Mouse (Mus musculus) thymus, adult 2 months (tissue): Measurements from ENCODE around the gene Hoxa5. TPM values are rescaled to one million over a fixed set of nuclear protein-coding genes. Genes with fewer than 3 reads are reported as not detected.
A peak's percentile ranks its signal among the peaks of the same experiment; 100 is the strongest.

Experiments
- DNase-seq: peaks from one replicate; pipeline ENCODE4 v3.0.0; 2021
- H3K27ac ChIP-seq: fragments of 200-500 bp; 2 replicates; pipeline ENCODE4 v1.5.1; 2012; ENCODE audit warnings: low read length, control low read depth; ENCODE audit not compliant: control insufficient read depth, insufficient read depth
- H3K27me3 ChIP-seq: fragments of 200-500 bp; 2 replicates; pipeline ENCODE4 v1.6.1; 2012; ENCODE audit warnings: mild to moderate bottlenecking, low read length, moderate library complexity, mixed read lengths; ENCODE audit not compliant: control insufficient read depth, insufficient read depth
- H3K36me3 ChIP-seq: fragments of 200-500 bp; 2 replicates; pipeline ENCODE4 v1.6.1; 2012; ENCODE audit warnings: mild to moderate bottlenecking, low read length, moderate library complexity; ENCODE audit not compliant: control insufficient read depth, insufficient read depth
- H3K4me1 ChIP-seq: fragments of 200-500 bp; replicated peaks from 2 replicates; pipeline ENCODE4 v1.6.1; 2012; ENCODE audit warnings: low read length; ENCODE audit not compliant: control insufficient read depth, insufficient read depth
- H3K4me3 ChIP-seq: fragments of 200-500 bp; 2 replicates; pipeline ENCODE4 v1.5.1; 2012; ENCODE audit warnings: mild to moderate bottlenecking, low read length, control low read depth, moderate library complexity; ENCODE audit not compliant: control insufficient read depth, insufficient read depth
- CTCF ChIP-seq: fragments of 200-500 bp; IDR thresholded peaks from 2 replicates; pipeline ENCODE4 v1.5.1; 2012; ENCODE audit warnings: mild to moderate bottlenecking, control low read depth, low read length, moderate library complexity, borderline replicate concordance; ENCODE audit not compliant: control insufficient read depth, poor library complexity, insufficient read depth; ENCODE audit errors: extremely low read depth
- POLR2A ChIP-seq: fragments of 200-500 bp; IDR thresholded peaks from 2 replicates; pipeline ENCODE4 v1.6.1; 2012; ENCODE audit warnings: mild to moderate bottlenecking, low read length, control low read depth, moderate library complexity; ENCODE audit not compliant: control insufficient read depth, poor library complexity, insufficient read depth; ENCODE audit errors: extremely low read depth
- WGBS: fragments of 180-500 bp; shearing (Covaris S2); methylation state at CpG from one replicate; pipeline ENCODE4 v1.1.7; 2018; 5-methylcytosine and 5-hydroxymethylcytosine counted together
- polyA plus RNA-seq: library from polyadenylated mRNA; depleted of rRNA; stranded (reverse); fragments of >200 nt; gene quantifications from 2 replicates; pipeline ENCODE4 v1.2.3, GENCODE M21; 2012

Hoxa5 gene
- polyA plus RNA-seq, 1 experiment: 1.1 TPM

DNA sequence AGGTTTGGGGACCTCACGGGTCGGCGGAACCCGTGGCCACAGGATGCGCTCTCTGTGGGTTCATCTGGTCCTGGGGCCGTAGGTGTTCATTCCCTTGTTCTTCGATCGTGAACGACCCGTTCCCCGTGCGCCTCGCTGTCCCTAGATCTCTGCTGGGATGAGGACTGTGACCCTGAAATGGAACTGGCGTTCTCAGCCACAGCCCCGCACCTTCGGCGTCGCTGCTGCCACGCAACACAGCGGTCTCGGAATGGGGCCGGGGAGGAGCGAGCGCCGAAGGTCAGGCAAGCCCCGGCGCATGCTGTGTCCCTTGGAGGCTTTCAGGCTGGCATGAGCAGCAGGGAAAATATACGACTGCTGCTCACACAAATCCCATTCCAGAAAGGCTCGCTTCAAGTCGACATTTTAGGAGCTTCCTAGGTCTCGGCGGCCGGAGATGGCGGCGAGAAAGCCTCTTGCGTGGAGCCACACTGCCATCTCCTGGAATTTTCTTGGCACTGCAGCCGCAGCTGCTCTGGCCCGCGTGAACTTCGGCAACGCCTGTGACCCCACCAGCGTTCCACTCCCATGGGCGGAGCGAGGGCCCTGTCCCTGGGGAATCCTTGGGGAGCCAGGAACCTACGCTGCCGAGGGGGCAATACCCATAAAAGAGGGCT is 17.1 kb upstream of the Hoxa5 start, which contains the start of gene Hoxa7:
Gene Hoxa7 (minus strand): TSS at position 518 of the 656 bp plus-strand sequence.
- Histone ChIP-seq H3K4me3 (peak within 1 kb of the TSS; percentile 73), H3K36me3 (no peaks in the 10 kb centered on the region), H3K4me1 (peaks cover 11% of the 10 kb centered on the region), H3K27ac (no peak within 1 kb of the TSS), H3K27me3 (peaks cover 35% of the 10 kb centered on the region)
- no peak for TF ChIP-seq POLR2A
- peak; percentile 96 for TF ChIP-seq CTCF
- under 1% methylated on average over 46 of the region's 46 CpGs for WGBS
- peak; percentile 76 for DNase-seq

GRCm38 (mm10) chr6:52220865-52221310 is 16.5 kb upstream of the Hoxa5 start:
- H3K4me1 ChIP-seq: peaks cover 11% of the 10 kb centered on the region
- H3K4me3 ChIP-seq: peak overlapping the region; percentile 73
- H3K36me3 ChIP-seq: no peaks in the 10 kb centered on the region
- H3K27me3 ChIP-seq: peaks cover 31% of the 10 kb centered on the region
- no peak overlapping the region for H3K27ac ChIP-seq
- no peak for DNase-seq
- no peak for TF ChIP-seq CTCF
- TF ChIP-seq POLR2A: no peak
- 6% methylated on average over 12 of the region's 12 CpGs for WGBS

- H3K4me3 ChIP-seq: no peak overlapping the region
- H3K4me1 ChIP-seq: peaks cover 11% of the 10 kb centered on the region
- no peaks in the 10 kb centered on the region for H3K36me3 ChIP-seq
- WGBS: 32% methylated on average over 32 of the region's 32 CpGs
- TF ChIP-seq CTCF (no peak), POLR2A (no peak)
- H3K27ac ChIP-seq: no peak overlapping the region
- no peak for DNase-seq
- H3K27me3 ChIP-seq: peaks cover 27% of the 10 kb centered on the region
Observed at GRCm38 (mm10) chr6:52220003-52220864, 15.8 kb upstream of the Hoxa5 start.

- TF ChIP-seq POLR2A: no peak
- no peak for TF ChIP-seq CTCF
- DNase-seq: no peak
- Histone ChIP-seq H3K27ac (no peak overlapping the region), H3K4me3 (no peak overlapping the region), H3K4me1 (peaks cover 11% of the 10 kb centered on the region), H3K27me3 (peaks cover 25% of the 10 kb centered on the region), H3K36me3 (no peaks in the 10 kb centered on the region)
- 87% methylated on average over 9 of the region's 9 CpGs for WGBS
Observed at GRCm38 (mm10) chr6:52219234-52219942, 15.0 kb upstream of the Hoxa5 start.

GRCm38 (mm10) chr6:52218643-52219215 is 14.3 kb upstream of the Hoxa5 start:
- peaks cover 25% of the 10 kb centered on the region for H3K27me3 ChIP-seq
- H3K4me1 ChIP-seq: peaks cover 11% of the 10 kb centered on the region
- H3K27ac ChIP-seq: no peak overlapping the region
- TF ChIP-seq POLR2A: no peak
- TF ChIP-seq CTCF: no peak
- 64% methylated on average over 14 of the region's 14 CpGs for WGBS
- H3K36me3 ChIP-seq: no peaks in the 10 kb centered on the region
- no peak for DNase-seq
- H3K4me3 ChIP-seq: no peak overlapping the region
